10 mouse cellular contexts compared by ENCODE assay signal in genomic region chr1:190995548-190995947, GRCm38 (mm10). TPM values are rescaled to one million over a fixed set of nuclear protein-coding genes. Genes with fewer than 3 reads are reported as not detected.
DNase-seq lines count a peak whose midpoint lies in the region; ATAC-seq and TF ChIP-seq lines count a peak whose summit lies in the region.
"Had no signal": no experiment of that assay in that cellular context is flagged by ENCODE, and none has a peak within 500 bp of the region (broad histone marks: within the 10 kb centered on the region; RNA-seq: fewer than 3 reads in every experiment).

No protein-coding gene starts in this region.

- H3K27ac ChIP-seq in midbrain, postnatal 0 days (ENCODE audit: low read depth, low read length): no peak overlapping the region
- no peak overlapping the region for H3K27ac ChIP-seq in midbrain, embryonic 16.5 days (ENCODE audit: low read length)
- H3K27ac ChIP-seq in midbrain, embryonic 13.5 days: no peak overlapping the region
- H3K27ac ChIP-seq: limb, embryonic 12.5 days had no signal

- no peak overlapping the region for H3K9ac ChIP-seq in midbrain, postnatal 0 days (replicated peaks; ENCODE audit: low read length, poor library complexity, severe bottlenecking)
- H3K9ac ChIP-seq in midbrain, embryonic 16.5 days (ENCODE audit: low read depth, low read length): no peak overlapping the region
- H3K9ac ChIP-seq in midbrain, embryonic 13.5 days (replicated peaks): no peak overlapping the region
- H3K9ac ChIP-seq: limb, embryonic 12.5 days had no signal

- no peaks in the 10 kb centered on the region for H3K36me3 ChIP-seq in midbrain, postnatal 0 days (ENCODE audit: insufficient read depth, low read length)
- H3K36me3 ChIP-seq in midbrain, embryonic 16.5 days (ENCODE audit: control insufficient read depth, insufficient read depth, low read length): no peaks in the 10 kb centered on the region
- 0 out of 2 replicates have a peak, but pooled peaks cover 5% of the 10 kb centered on the region for H3K36me3 ChIP-seq in midbrain, embryonic 13.5 days
- H3K36me3 ChIP-seq: limb, embryonic 12.5 days had no signal

- intact Hi-C loops in heart, postnatal 10 days (cut with DNase I): no loop called here
- intact Hi-C loops in left cerebral cortex, postnatal 25 days (cut with DNase I): no loop called here

- no peak for ATAC-seq in midbrain, postnatal 0 days (ENCODE audit: low FRiP score)
- ATAC-seq in midbrain, embryonic 16.5 days: no peak
- no peak for ATAC-seq in megakaryocyte, adult 5-6 weeks (ENCODE audit: poor library complexity, severe bottlenecking)
- ATAC-seq in midbrain, embryonic 13.5 days: no peak

- H3K9me3 ChIP-seq in midbrain, postnatal 0 days (ENCODE audit: low read length): no peaks in the 10 kb centered on the region
- H3K9me3 ChIP-seq in midbrain, embryonic 16.5 days (replicated peaks; ENCODE audit: control insufficient read depth, low read length, poor library complexity, severe bottlenecking): no peaks in the 10 kb centered on the region
- H3K9me3 ChIP-seq in midbrain, embryonic 13.5 days: peaks cover 6% of the 10 kb centered on the region

- H3K4me2 ChIP-seq in midbrain, postnatal 0 days (ENCODE audit: low read depth, low read length, poor library complexity, severe bottlenecking): no peak overlapping the region
- no peak overlapping the region for H3K4me2 ChIP-seq in midbrain, embryonic 16.5 days (ENCODE audit: low read length)
- H3K4me2 ChIP-seq in midbrain, embryonic 13.5 days (replicated peaks): no peak overlapping the region
- H3K4me2 ChIP-seq: limb, embryonic 12.5 days had no signal

- H3K27me3 ChIP-seq in midbrain, postnatal 0 days (ENCODE audit: insufficient read depth, low read length): no peaks in the 10 kb centered on the region
- H3K27me3 ChIP-seq in midbrain, embryonic 16.5 days (ENCODE audit: control insufficient read depth, insufficient read depth, low read depth, low read length): no peaks in the 10 kb centered on the region
- H3K27me3 ChIP-seq in midbrain, embryonic 13.5 days: no peaks in the 10 kb centered on the region
- H3K27me3 ChIP-seq: limb, embryonic 12.5 days had no signal

- no peaks in the 10 kb centered on the region for H3K4me1 ChIP-seq in midbrain, postnatal 0 days (ENCODE audit: insufficient read depth, low read length)
- no peaks in the 10 kb centered on the region for H3K4me1 ChIP-seq in midbrain, embryonic 16.5 days (ENCODE audit: control insufficient read depth, insufficient read depth, low read length)
- H3K4me1 ChIP-seq in midbrain, embryonic 13.5 days (replicated peaks): 0 out of 2 replicates have a peak, but pooled peaks cover 3% of the 10 kb centered on the region
- H3K4me1 ChIP-seq: limb, embryonic 12.5 days had no signal

- TF ChIP-seq CTCF in midbrain, postnatal 0 days (IDR thresholded peaks at IDR 0.05): no peak

- peak; percentile 82 for DNase-seq in midbrain, postnatal 0 days (ENCODE audit: low spot score)
- DNase-seq in cerebellum, postnatal 10 days: peak; percentile 86 to 90
- peak; percentile 66 to 71 for DNase-seq in heart, postnatal 10 days
- DNase-seq in left cerebral cortex, postnatal 25 days (ENCODE audit: low spot score in 2 of 2): peak; percentile 29 to 42
- DNase-seq in embryo, embryonic 10.5 days (ENCODE audit: low spot score): no peak

- WGBS in midbrain, postnatal 0 days: 58% methylated on average over 7 of the region's 7 CpGs
- WGBS in midbrain, embryonic 16.5 days: 41% methylated on average over 7 of the region's 7 CpGs
- 69% methylated on average over 7 of the region's 7 CpGs for WGBS in midbrain, embryonic 13.5 days

- no peak overlapping the region for H3K4me3 ChIP-seq in midbrain, postnatal 0 days (ENCODE audit: low read depth, low read length)
- H3K4me3 ChIP-seq in midbrain, embryonic 16.5 days (ENCODE audit: low read depth, low read length): no peak overlapping the region
- H3K4me3 ChIP-seq in midbrain, embryonic 13.5 days (replicated peaks): no peak overlapping the region
- H3K4me3 ChIP-seq: limb, embryonic 12.5 days had no signal

RNA-seq across cellular contexts. Expression of gene Vash2, which starts 16.5 kb away (rescaled TPM):
- 46.1 and 51.2 TPM in 2 replicates for total RNA-seq in midbrain, postnatal 0 days (2014; rRNA removed)
- polyA plus RNA-seq in midbrain, postnatal 0 days (2015; fragmentation: Nextera tagmentation; extraction: Ambion mirVana): 48.8 and 49.5 TPM in 2 replicates
- 83.8 and 86.5 TPM in 2 replicates for polyA plus RNA-seq in midbrain, embryonic 16.5 days (2015; fragmentation: Nextera tagmentation; extraction: Ambion mirVana)
- 1 to 10 TPM; 6.3 to 7.5 TPM for total RNA-seq in heart, postnatal 10 days (2021)
- total RNA-seq in left cerebral cortex, postnatal 25 days (2021): 1 to 10 TPM; 1.8 to 1.9 TPM
- total RNA-seq in megakaryocyte, adult 5-6 weeks (2015): not detected in 2 replicates
- total RNA-seq in megakaryocyte, adult 5-6 weeks (2017): 0.07 TPM in 1 of 2 replicates, not detected in the other
- polyA plus RNA-seq in midbrain, embryonic 13.5 days (2015; fragmentation: Nextera tagmentation; extraction: Ambion mirVana): 77.2 and 77.5 TPM in 2 replicates

RNA-seq across cellular contexts. Expression of gene Flvcr1, which starts 30.4 kb away (rescaled TPM):
- 32.3 and 36.9 TPM in 2 replicates for total RNA-seq in midbrain, postnatal 0 days (2014; rRNA removed)
- polyA plus RNA-seq in midbrain, postnatal 0 days (2015; fragmentation: Nextera tagmentation; extraction: Ambion mirVana): 8.2 and 9.2 TPM in 2 replicates
- polyA plus RNA-seq in midbrain, embryonic 16.5 days (2015; fragmentation: Nextera tagmentation; extraction: Ambion mirVana): 7.8 and 7.9 TPM in 2 replicates
- 10 to 100 TPM in 1 of 2 experiments, 1 to 10 TPM in 1; 8.8 to 10.3 TPM for total RNA-seq in heart, postnatal 10 days (2021)
- 10 to 100 TPM; 13.0 to 15.3 TPM for total RNA-seq in left cerebral cortex, postnatal 25 days (2021)
- 52.7 and 55.5 TPM in 2 replicates for total RNA-seq in megakaryocyte, adult 5-6 weeks (2015)
- total RNA-seq in megakaryocyte, adult 5-6 weeks (2017): 45.4 and 57.0 TPM in 2 replicates
- polyA plus RNA-seq in midbrain, embryonic 13.5 days (2015; fragmentation: Nextera tagmentation; extraction: Ambion mirVana): 7.2 and 7.9 TPM in 2 replicates

RNA-seq across cellular contexts. Expression of gene Spata45, which starts 40.9 kb away (rescaled TPM):
- total RNA-seq in midbrain, postnatal 0 days (2014; rRNA removed): not detected in 2 replicates
- polyA plus RNA-seq in midbrain, postnatal 0 days (2015; fragmentation: Nextera tagmentation; extraction: Ambion mirVana): not detected in 2 replicates
- not detected in 2 replicates for polyA plus RNA-seq in midbrain, embryonic 16.5 days (2015; fragmentation: Nextera tagmentation; extraction: Ambion mirVana)
- not detected for total RNA-seq in heart, postnatal 10 days (2021)
- not detected for total RNA-seq in left cerebral cortex, postnatal 25 days (2021)
- not detected in 2 replicates for total RNA-seq in megakaryocyte, adult 5-6 weeks (2015)
- not detected in 2 replicates for total RNA-seq in megakaryocyte, adult 5-6 weeks (2017)
- not detected in 2 replicates for polyA plus RNA-seq in midbrain, embryonic 13.5 days (2015; fragmentation: Nextera tagmentation; extraction: Ambion mirVana)
- polyA plus RNA-seq: limb, embryonic 12.5 days; neural tube, embryonic 14.5 days had no signal
